Mouse (Mus musculus) hindbrain, embryonic 12.5 days (tissue): ENCODE results near the gene Rapgef5. TPM values are rescaled to one million over a fixed set of nuclear protein-coding genes. Genes with fewer than 3 reads are reported as not detected.

ENCODE experiments used
- ATAC-seq: fragments of 200-750 bp; cut with Nextera tagmentation; 2 replicates; pipeline ENCODE4 v1.8.0; 2017; ENCODE audit warnings: moderate TSS enrichment; ENCODE audit not compliant: low FRiP score
- H3K27ac ChIP-seq: fragments of 300-500 bp; sonication (generic); 2 replicates; pipeline ENCODE4 v1.5.1; 2016; ENCODE audit warnings: mild to moderate bottlenecking
- H3K27me3 ChIP-seq: fragments of 300-500 bp; sonication (generic); 2 replicates; pipeline ENCODE4 v1.6.1; 2016; ENCODE audit warnings: mild to moderate bottlenecking
- H3K36me3 ChIP-seq: fragments of 300-500 bp; sonication (generic); 2 replicates; pipeline ENCODE4 v1.6.1; 2016; ENCODE audit warnings: mild to moderate bottlenecking
- H3K4me1 ChIP-seq: fragments of 300-500 bp; sonication (generic); 2 replicates; pipeline ENCODE4 v1.6.1; 2016
- H3K4me2 ChIP-seq: fragments of 300-500 bp; sonication (generic); replicated peaks from 2 replicates; pipeline ENCODE4 v1.6.1; 2016; ENCODE audit warnings: mild to moderate bottlenecking
- H3K4me3 ChIP-seq: fragments of 300-500 bp; sonication (generic); 2 replicates; pipeline ENCODE4 v1.5.1; 2016; ENCODE audit warnings: mild to moderate bottlenecking
- H3K9ac ChIP-seq: fragments of 300-500 bp; sonication (generic); 2 replicates; pipeline ENCODE4 v1.6.1; 2016; ENCODE audit warnings: mild to moderate bottlenecking, moderate library complexity
- H3K9me3 ChIP-seq: fragments of 300-500 bp; sonication (generic); replicated peaks from 2 replicates; pipeline ENCODE4 v1.6.1; 2016; ENCODE audit warnings: mild to moderate bottlenecking
- WGBS: fragments of 180-500 bp; shearing (Covaris S2); methylation state at CpG from one replicate; pipeline ENCODE4 v1.1.7; 2016; 5-methylcytosine and 5-hydroxymethylcytosine counted together
- polyA plus RNA-seq: library from polyadenylated mRNA; unstranded; fragments of >200 nt; fragmentation: Nextera tagmentation; extraction: Ambion mirVana; gene quantifications from 2 replicates; pipeline ENCODE4 v1.2.1, GENCODE M21; 2016

Gene Rapgef5
- polyA plus RNA-seq, 1 experiment from 2014 or later, result 41.1 TPM

DNA sequence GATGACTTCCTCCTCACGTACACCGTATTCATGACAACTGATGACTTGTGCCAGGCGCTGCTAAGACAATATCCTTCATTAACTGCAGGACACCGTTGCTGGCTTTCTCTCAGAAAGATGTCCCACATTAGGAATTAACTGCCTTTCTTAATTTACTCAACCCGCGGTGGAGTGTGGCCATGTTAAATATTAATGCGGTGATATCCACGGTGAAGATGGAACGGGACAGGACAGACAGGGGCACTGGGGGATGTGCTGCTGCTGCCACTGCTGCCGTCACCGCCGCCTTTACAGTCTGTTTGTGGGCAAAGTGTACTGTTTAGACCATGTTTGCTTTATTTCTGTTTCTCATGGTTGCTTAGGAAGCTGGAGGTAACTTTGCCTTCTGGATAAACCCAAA is 193.0 kb downstream of the Rapgef5 start:
- Histone ChIP-seq H3K9me3 (no peaks in the 10 kb centered on the region), H3K9ac (no peak overlapping the region), H3K36me3 (no peaks in the 10 kb centered on the region; the same call in 1 of the 2 replicates), H3K4me2 (no peak overlapping the region), H3K27me3 (no peaks in the 10 kb centered on the region), H3K4me3 (no peak overlapping the region), H3K27ac (peak overlapping the region; percentile 9), H3K4me1 (peaks cover 14% of the 10 kb centered on the region)
- ATAC-seq, result peak; percentile 35; the same call in 1 of the 2 replicates
- 69% methylated on average over 12 of the region's 12 CpGs for WGBS

DNA sequence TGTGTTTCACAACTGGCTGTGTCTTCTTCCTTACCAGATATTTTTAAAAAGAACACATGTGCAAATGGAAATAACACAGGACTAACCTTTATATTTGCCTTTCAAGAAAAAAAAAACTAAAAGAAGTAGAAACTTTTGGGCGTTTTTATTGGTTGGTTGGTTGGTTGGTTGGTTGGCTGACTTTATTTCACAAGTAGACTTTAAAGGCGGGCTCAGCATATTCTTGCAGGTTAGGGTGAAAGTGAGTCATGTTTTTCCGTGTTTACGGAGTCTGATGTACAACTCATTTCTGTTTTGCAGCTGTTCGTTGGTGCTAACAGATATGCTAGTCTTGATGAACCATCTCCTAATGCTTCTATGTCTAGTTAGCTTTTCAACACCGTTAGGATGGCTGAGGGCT is 196.2 kb downstream of the Rapgef5 start:
- H3K4me1 ChIP-seq, result peaks cover 14% of the 10 kb centered on the region; the same call in 1 of the 2 replicates
- H3K27ac ChIP-seq, result no peak overlapping the region
- no peaks in the 10 kb centered on the region for H3K9me3 ChIP-seq
- no peak overlapping the region for H3K4me3 ChIP-seq
- WGBS, result 89% methylated on average over 6 of the region's 6 CpGs
- H3K27me3 ChIP-seq, result no peaks in the 10 kb centered on the region
- H3K36me3 ChIP-seq, result no peaks in the 10 kb centered on the region; the same call in 1 of the 2 replicates
- H3K4me2 ChIP-seq, result no peak overlapping the region
- no peak overlapping the region for H3K9ac ChIP-seq
- no peak for ATAC-seq

DNA sequence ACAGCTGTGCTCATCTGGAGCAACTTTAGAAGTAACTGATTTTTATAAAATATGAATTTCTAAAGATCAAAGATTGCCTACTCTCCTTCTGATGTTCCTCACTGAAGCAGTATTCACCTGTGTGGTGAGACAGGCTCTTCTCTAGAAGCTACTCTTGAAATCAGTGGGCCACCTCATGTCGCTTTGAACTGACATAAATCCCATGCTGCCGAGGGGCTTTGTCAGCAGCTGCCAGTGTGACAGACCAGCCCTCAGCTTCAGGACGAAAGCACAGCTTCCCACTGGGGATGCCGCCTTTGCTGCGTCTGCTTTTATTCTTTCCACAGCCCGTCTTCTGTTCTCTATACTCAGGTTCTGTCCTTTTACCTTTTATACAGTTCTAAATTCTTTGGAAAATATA is 197.3 kb downstream of the Rapgef5 start:
- Histone ChIP-seq H3K27ac (peak overlapping the region; percentile 57), H3K27me3 (no peaks in the 10 kb centered on the region), H3K4me3 (no peak overlapping the region), H3K9me3 (no peaks in the 10 kb centered on the region), H3K4me1 (peaks cover 14% of the 10 kb centered on the region; the same call in 1 of the 2 replicates), H3K36me3 (no peaks in the 10 kb centered on the region; the same call in 1 of the 2 replicates), H3K9ac (no peak overlapping the region), H3K4me2 (no peak overlapping the region)
- ATAC-seq, result no peak
- 40% methylated on average over 6 of the region's 6 CpGs for WGBS

DNA sequence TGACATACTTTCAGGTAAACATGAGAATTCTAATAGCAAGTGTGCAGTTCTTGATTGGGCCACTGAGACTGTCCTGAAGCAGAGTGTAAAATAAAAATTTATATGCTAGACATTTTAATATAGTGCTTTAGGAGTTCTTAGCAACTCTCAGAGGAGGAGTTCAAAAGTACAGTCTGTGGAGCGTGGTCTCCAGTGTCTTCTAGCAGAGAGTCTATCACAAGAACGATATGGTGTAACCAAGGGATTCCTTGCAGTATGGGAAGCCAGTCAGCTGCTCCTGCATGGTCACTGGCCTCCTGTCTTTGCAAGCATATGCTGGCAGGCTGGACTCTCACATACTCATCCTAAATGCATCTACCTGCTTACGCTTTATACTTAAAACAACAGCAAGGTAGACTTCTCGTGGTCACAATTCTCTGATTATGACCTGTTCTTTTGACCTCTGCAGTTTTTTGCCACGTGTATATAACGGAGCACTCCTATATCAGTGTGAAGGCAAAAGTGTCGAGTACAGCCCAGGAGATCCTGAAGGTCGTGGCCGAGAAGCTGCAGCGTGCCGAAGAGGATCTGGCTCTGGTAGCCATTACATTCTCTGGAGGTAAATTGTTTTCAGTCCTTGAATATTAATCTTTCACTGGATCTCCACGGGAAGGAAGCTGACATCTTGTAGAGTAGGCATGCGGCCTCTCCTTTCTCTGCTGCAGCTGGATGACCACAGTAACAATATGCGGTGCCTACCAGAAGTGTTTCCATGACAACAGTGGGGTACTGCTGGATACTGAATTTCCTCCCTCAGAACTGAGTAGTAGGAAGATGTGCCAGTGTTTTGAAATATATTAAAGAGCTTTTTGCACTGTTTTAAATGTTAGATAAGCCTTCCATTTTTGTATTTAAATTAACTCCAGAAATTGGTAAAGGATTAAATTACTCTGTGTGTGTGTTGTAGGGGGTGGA is 204.8 kb downstream of the Rapgef5 start:
- Histone ChIP-seq H3K9me3 (no peaks in the 10 kb centered on the region), H3K9ac (no peak overlapping the region), H3K27me3 (no peaks in the 10 kb centered on the region), H3K4me3 (no peak overlapping the region), H3K4me1 (peaks cover 18% of the 10 kb centered on the region), H3K4me2 (no peak overlapping the region), H3K36me3 (peaks cover 3% of the 10 kb centered on the region), H3K27ac (peak overlapping the region; percentile 70)
- peak; percentile 88 for ATAC-seq
- WGBS, result 40% methylated on average over 14 of the region's 14 CpGs

DNA sequence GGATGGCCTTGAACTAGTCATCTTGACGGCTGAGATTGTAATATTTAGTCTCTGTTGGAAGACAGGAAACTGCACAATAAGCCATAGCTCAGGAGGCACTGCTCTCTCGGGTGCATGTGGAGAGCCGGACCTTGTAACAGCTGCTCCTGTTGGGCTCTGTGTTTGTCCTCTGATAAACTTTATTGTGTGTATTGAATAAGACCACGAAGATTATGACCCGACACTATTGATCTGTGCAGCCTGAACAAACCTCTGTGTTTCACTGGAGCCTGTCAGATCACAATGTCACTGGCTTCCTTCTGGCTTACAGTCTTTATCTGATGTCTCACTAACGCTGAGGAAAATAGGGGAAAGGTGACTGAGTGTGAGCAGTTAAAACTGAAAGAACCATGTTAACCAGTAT is 205.5 kb downstream of the Rapgef5 start:
- H3K36me3 ChIP-seq, result peaks cover 7% of the 10 kb centered on the region
- no peak overlapping the region for H3K9ac ChIP-seq
- H3K9me3 ChIP-seq, result no peaks in the 10 kb centered on the region
- no peak overlapping the region for H3K4me3 ChIP-seq
- WGBS, result 29% methylated on average over 6 of the region's 6 CpGs
- ATAC-seq, result peak; percentile 43
- H3K4me1 ChIP-seq, result peaks cover 18% of the 10 kb centered on the region
- peak overlapping the region; percentile 70 for H3K27ac ChIP-seq
- H3K27me3 ChIP-seq, result no peaks in the 10 kb centered on the region
- no peak overlapping the region for H3K4me2 ChIP-seq

DNA sequence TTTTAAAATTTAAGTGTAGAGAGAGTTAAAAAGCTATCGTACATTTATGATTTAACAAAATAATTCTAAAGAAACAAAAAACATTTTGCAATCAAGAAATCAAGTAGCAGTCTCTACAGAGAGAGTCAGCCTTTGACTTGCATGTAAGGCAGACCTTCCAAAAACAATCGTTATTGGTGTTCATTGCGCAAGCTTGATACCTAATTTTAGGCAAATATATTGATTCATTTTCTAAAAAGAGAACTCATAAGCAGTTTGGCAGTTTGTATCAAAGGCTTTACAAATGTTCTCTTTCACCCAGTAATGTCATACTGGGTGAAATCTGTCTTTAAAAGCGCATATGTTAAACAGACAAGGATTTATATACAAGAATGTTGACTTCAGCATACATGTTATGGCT is 208.7 kb downstream of the Rapgef5 start:
- Histone ChIP-seq H3K4me2 (no peak overlapping the region), H3K9ac (no peak overlapping the region), H3K4me1 (peaks cover 22% of the 10 kb centered on the region), H3K9me3 (no peaks in the 10 kb centered on the region), H3K27me3 (no peaks in the 10 kb centered on the region), H3K27ac (no peak overlapping the region), H3K36me3 (peaks cover 16% of the 10 kb centered on the region), H3K4me3 (no peak overlapping the region)
- WGBS, result 91% methylated on average over 4 of the region's 4 CpGs
- ATAC-seq, result no peak

DNA sequence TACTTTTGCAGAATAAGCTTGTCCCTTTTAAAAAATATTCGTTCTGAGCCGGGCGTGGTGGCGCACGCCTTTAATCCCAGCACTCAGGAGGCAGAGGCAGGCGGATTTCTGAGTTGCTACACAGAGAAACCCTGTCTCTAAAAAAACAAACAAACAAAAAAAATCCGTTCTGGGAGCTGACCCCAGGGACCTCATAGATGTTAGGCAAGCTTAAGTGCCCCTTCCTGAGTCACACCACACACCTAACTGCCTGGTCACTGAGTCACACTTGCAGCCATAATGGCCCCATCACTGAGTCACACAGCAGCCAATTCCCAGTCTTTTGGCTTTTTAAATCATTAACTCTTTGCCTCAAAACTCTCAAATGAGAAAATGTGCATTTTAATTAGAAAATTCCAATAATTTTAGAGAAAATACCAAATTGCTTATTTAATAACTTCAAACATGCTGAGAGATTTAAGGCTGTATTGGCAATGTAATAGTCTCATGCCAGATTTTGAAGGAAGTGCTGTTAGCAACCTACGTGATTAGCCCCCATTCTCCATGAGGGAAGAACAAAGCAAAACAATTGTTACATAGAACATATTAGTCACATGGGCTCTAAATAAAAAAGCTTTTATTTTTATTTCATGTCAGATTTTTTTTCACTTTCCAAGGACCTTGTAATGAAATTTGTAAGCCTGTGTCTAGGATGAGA is 211.3 kb downstream of the Rapgef5 start:
- Histone ChIP-seq H3K4me1 (peaks cover 6% of the 10 kb centered on the region; the same call in 1 of the 2 replicates), H3K27me3 (no peaks in the 10 kb centered on the region), H3K36me3 (peaks cover 16% of the 10 kb centered on the region), H3K9ac (no peak overlapping the region), H3K4me2 (no peak overlapping the region), H3K4me3 (no peak overlapping the region), H3K9me3 (no peaks in the 10 kb centered on the region), H3K27ac (peak overlapping the region; percentile 82)
- peak; percentile 51 for ATAC-seq
- WGBS, result 74% methylated on average over 8 of the region's 8 CpGs

DNA sequence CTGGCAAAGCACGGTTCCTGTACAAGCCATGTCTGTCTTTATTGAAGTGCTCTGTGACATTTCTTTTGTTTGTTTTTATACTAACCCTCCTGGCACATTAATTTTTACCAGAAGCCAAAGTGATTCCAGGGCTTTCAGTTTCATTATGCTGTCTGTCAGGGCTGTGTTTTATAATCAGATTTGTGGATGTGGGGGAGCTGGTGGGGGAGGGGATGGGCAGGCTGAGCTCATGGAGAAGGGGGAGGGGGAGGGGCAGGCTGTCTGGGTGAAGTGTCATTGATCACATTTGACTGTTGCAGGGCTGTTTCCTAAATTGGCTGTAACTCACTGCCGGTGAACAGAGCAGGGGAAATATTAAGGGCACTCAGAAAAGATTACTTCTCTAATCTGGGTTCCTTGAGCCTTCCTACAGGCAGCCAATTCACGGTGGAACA is 211.9 kb downstream of the Rapgef5 start:
- Histone ChIP-seq H3K36me3 (peaks cover 16% of the 10 kb centered on the region), H3K9me3 (no peaks in the 10 kb centered on the region), H3K4me1 (peaks cover 6% of the 10 kb centered on the region; the same call in 1 of the 2 replicates), H3K4me2 (no peak overlapping the region), H3K27me3 (no peaks in the 10 kb centered on the region), H3K4me3 (no peak overlapping the region), H3K27ac (peak overlapping the region; percentile 82), H3K9ac (no peak overlapping the region)
- ATAC-seq, result peak; percentile 66
- 41% methylated on average over 3 of the region's 3 CpGs for WGBS

DNA sequence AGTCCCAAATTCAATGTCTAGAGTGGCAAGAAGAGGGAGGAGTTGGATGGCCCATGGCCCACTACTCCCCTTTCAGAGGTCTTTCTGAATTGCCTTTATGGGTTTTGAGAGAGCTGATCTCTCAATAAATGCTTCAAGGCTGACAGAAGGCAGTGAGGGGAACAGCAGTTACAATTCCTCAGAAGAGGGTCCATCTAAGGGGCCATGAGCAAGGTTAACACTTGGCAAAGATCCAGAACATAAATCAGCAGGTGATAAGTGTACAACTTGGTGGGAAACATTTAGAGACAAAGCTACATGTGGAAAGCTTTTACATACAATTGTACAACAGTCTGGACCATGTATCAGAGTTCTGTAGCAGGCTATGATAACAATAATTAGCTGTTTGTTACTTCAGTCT is 217.3 kb downstream of the Rapgef5 start:
- Histone ChIP-seq H3K27ac (no peak overlapping the region), H3K4me3 (no peak overlapping the region), H3K4me1 (peaks cover 22% of the 10 kb centered on the region), H3K9me3 (no peaks in the 10 kb centered on the region), H3K9ac (no peak overlapping the region), H3K27me3 (no peaks in the 10 kb centered on the region), H3K36me3 (peaks cover 7% of the 10 kb centered on the region; the same call in 1 of the 2 replicates), H3K4me2 (no peak overlapping the region)
- ATAC-seq, result no peak

DNA sequence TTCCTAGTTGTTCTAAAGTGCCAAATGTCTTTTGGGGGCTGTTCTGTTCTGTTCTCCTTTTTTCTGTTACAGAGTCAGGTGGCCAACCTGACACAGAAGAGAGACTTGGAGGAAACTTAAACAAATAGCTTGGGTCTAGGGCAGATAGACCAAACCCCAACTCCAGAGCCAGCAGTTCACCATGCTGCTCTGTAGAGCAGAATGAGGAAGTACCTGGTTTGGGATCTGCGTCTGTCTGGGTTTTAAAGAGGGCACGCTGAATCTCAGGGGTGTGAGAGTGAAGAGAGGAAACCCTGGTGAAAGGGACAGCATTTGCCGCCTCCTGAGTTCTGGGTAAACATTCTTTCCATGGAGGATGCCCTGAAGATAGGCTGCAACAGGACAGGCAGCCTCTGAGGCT is 219.9 kb downstream of the Rapgef5 start:
- H3K9me3 ChIP-seq, result no peaks in the 10 kb centered on the region
- no peak overlapping the region for H3K9ac ChIP-seq
- no peaks in the 10 kb centered on the region for H3K27me3 ChIP-seq
- WGBS, result 90% methylated on average over 3 of the region's 3 CpGs
- peak overlapping the region; percentile 70 for H3K27ac ChIP-seq
- no peak overlapping the region for H3K4me3 ChIP-seq
- H3K4me1 ChIP-seq, result peaks cover 22% of the 10 kb centered on the region
- no peak overlapping the region for H3K4me2 ChIP-seq
- H3K36me3 ChIP-seq, result no peaks in the 10 kb centered on the region
- no peak for ATAC-seq

DNA sequence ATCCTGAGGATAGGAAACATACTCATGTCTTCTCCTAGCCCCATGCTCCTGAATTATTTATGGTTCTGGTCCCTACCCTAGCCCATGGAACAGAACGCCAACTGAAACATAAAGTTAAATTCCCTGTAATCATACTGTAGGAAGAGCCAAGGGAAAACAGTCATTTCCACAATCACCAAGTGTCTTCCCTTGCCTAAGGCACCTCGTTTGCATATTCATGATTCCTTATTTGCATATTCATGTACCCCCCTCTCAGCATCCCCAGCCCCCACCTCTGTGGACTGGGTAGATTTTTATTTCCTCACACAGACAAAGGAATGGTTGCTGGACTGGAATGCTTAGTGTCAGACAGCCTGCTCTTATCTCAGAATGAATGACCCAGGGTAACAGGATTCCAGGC is 220.6 kb downstream of the Rapgef5 start:
- peaks cover 22% of the 10 kb centered on the region for H3K4me1 ChIP-seq
- H3K4me3 ChIP-seq, result no peak overlapping the region
- H3K4me2 ChIP-seq, result no peak overlapping the region
- no peaks in the 10 kb centered on the region for H3K36me3 ChIP-seq
- peak; percentile 94 for ATAC-seq
- 35% methylated on average over 2 of the region's 2 CpGs for WGBS
- no peaks in the 10 kb centered on the region for H3K9me3 ChIP-seq
- no peaks in the 10 kb centered on the region for H3K27me3 ChIP-seq
- peak overlapping the region; percentile 70 for H3K27ac ChIP-seq
- no peak overlapping the region for H3K9ac ChIP-seq

DNA sequence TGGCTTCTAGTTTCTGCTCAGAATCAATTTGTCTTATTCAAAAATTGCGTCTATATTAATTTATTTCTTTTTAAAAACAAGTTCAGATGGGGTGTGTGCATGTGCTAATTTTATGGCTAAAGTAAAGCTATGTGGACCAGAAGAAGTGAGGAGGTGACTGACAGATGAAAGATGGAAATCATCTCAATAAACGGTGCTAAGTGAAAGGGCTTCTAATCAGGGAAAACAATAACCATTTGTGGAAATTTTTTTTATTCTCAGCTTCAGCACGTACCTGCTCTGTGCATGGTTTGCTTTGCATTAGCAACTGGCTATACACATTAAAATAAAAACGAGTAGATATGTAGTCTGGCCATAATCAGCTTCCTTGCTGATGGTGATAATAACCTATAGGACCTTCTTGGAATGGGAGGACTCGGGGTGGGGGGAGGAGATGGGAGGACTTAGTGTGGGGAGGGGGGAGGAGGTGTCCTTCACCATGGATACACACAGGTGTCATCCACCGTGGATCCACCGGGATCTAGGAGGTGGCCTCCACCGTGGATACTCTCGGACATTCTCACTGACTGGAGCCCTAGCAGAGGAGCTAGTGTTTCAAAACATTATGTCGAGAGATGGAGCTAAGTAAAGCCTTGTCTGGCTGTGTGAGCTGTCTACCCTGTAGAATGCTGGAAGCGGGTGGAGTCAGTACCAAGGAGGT is 221.2 kb downstream of the Rapgef5 start:
- Histone ChIP-seq H3K27ac (peak overlapping the region; percentile 70), H3K4me2 (no peak overlapping the region), H3K9ac (no peak overlapping the region), H3K27me3 (no peaks in the 10 kb centered on the region), H3K36me3 (no peaks in the 10 kb centered on the region), H3K9me3 (no peaks in the 10 kb centered on the region), H3K4me1 (peaks cover 22% of the 10 kb centered on the region), H3K4me3 (no peak overlapping the region)
- 70% methylated on average over 11 of the region's 11 CpGs for WGBS
- ATAC-seq, result peak; percentile 53
